Mouse (Mus musculus): ENCODE data around the gene 9230113P08Rik. TPM values are rescaled to one million over a fixed set of nuclear protein-coding genes. Genes with fewer than 3 reads are reported as not detected.

The 9230113P08Rik gene
- not detected for polyA plus RNA-seq (2017; shearing (Covaris generic))

GRCm38 (mm10) chr9:35908123-35908522, at the start of gene 9230113P08Rik:
9230113P08Rik (plus strand) TSS chr9:35908423.

Other genes with a start within 250 kb of the 9230113P08Rik start
- 1 to 10 TPM in 1 of 2 experiments, under 1 TPM in 1; 0.10 to 2.0 TPM for gene Pate1, start 221.0 kb upstream of the 9230113P08Rik start, polyA plus RNA-seq (2017; shearing (Covaris generic))
- not detected for gene Gm17677, start 167.4 kb upstream of the 9230113P08Rik start, polyA plus RNA-seq (2017; shearing (Covaris generic))
- gene Gm17727, start 130.3 kb upstream of the 9230113P08Rik start, polyA plus RNA-seq (2017; shearing (Covaris generic)), result not detected
- gene Gm27235, start 118.3 kb upstream of the 9230113P08Rik start, polyA plus RNA-seq (2017; shearing (Covaris generic)), result not detected
- gene D730048I06Rik, start 118.3 kb upstream of the 9230113P08Rik start, polyA plus RNA-seq (2017; shearing (Covaris generic)), result not detected
- not detected for gene 9230110F15Rik, start 64.3 kb upstream of the 9230113P08Rik start, polyA plus RNA-seq (2017; shearing (Covaris generic))
- gene Gm5916, start 220.4 kb downstream of the 9230113P08Rik start, polyA plus RNA-seq (2017; shearing (Covaris generic)), result under 1 TPM in 1 of 2 experiments, not detected in 1; 0.24 TPM